Mouse (Mus musculus) neural tube, embryonic 13.5 days (tissue): Measurements from ENCODE around the gene Slc39a3. TPM values are rescaled to one million over a fixed set of nuclear protein-coding genes. Genes with fewer than 3 reads are reported as not detected.

ENCODE experiments used
- ATAC-seq: fragments of 200-750 bp; cut with Nextera tagmentation; 2 replicates; pipeline ENCODE4 v1.8.0; 2017; ENCODE audit warnings: low read depth, mild to moderate bottlenecking, moderate TSS enrichment, moderate library complexity
- H3K27ac ChIP-seq: fragments of 300-500 bp; sonication (generic); replicated peaks from 2 replicates; pipeline ENCODE4 v1.5.1; 2015; ENCODE audit warnings: moderate library complexity, mild to moderate bottlenecking, inconsistent platforms
- H3K27me3 ChIP-seq: fragments of 300-500 bp; sonication (generic); 2 replicates; pipeline ENCODE4 v1.6.1; 2015; ENCODE audit warnings: mild to moderate bottlenecking, inconsistent platforms
- H3K36me3 ChIP-seq: fragments of 300-500 bp; sonication (generic); 2 replicates; pipeline ENCODE4 v1.6.1; 2015; ENCODE audit warnings: mild to moderate bottlenecking, inconsistent platforms
- H3K4me1 ChIP-seq: fragments of 300-500 bp; sonication (generic); replicated peaks from 2 replicates; pipeline ENCODE4 v1.6.1; 2015; ENCODE audit warnings: inconsistent platforms
- H3K4me2 ChIP-seq: fragments of 300-500 bp; sonication (generic); 2 replicates; pipeline ENCODE4 v1.6.1; 2015; ENCODE audit warnings: inconsistent platforms, mild to moderate bottlenecking, moderate library complexity
- H3K4me3 ChIP-seq: fragments of 300-500 bp; sonication (generic); 2 replicates; pipeline ENCODE4 v1.5.1; 2015; ENCODE audit warnings: mild to moderate bottlenecking, inconsistent platforms
- H3K9ac ChIP-seq: fragments of 300-500 bp; sonication (generic); 2 replicates; pipeline ENCODE4 v1.6.1; 2015; ENCODE audit warnings: moderate library complexity, mild to moderate bottlenecking, inconsistent platforms
- H3K9me3 ChIP-seq: fragments of 300-500 bp; sonication (generic); 2 replicates; pipeline ENCODE4 v1.6.1; 2016; ENCODE audit warnings: inconsistent platforms
- WGBS: fragments of 180-500 bp; shearing (Covaris S2); methylation state at CpG from one replicate; pipeline ENCODE4 v1.1.7; 2015; 5-methylcytosine and 5-hydroxymethylcytosine counted together
- polyA plus RNA-seq: library from polyadenylated mRNA; unstranded; fragments of >200 nt; fragmentation: Nextera tagmentation; extraction: Ambion mirVana; gene quantifications from 2 replicates; pipeline ENCODE4 v1.2.1, GENCODE M21; 2015

Gene Slc39a3
- polyA plus RNA-seq, 1 experiment from 2014 or later, result 44.2 TPM

GRCm38 (mm10) chr10:81036251-81036650, 975 bp downstream of the Slc39a3 start:
- H3K36me3 ChIP-seq, result peaks cover 29% of the 10 kb centered on the region
- no peak overlapping the region for H3K27ac ChIP-seq
- no peak overlapping the region for H3K9ac ChIP-seq
- ATAC-seq, result no peak
- H3K4me3 ChIP-seq, result no peak overlapping the region
- H3K4me2 ChIP-seq, result no peak overlapping the region
- peaks cover 34% of the 10 kb centered on the region for H3K4me1 ChIP-seq
- H3K27me3 ChIP-seq, result no peaks in the 10 kb centered on the region
- no peaks in the 10 kb centered on the region for H3K9me3 ChIP-seq
- WGBS, result 79% methylated on average over 7 of the region's 7 CpGs

- H3K27ac ChIP-seq, result no peak overlapping the region
- no peaks in the 10 kb centered on the region for H3K27me3 ChIP-seq
- no peak overlapping the region for H3K9ac ChIP-seq
- 82% methylated on average over 10 of the region's 10 CpGs for WGBS
- peaks cover 43% of the 10 kb centered on the region for H3K4me1 ChIP-seq
- H3K9me3 ChIP-seq, result no peaks in the 10 kb centered on the region
- H3K4me3 ChIP-seq, result no peak overlapping the region
- no peak overlapping the region for H3K4me2 ChIP-seq
- no peak for ATAC-seq
- H3K36me3 ChIP-seq, result peaks cover 46% of the 10 kb centered on the region
These were observed 3.6 kb downstream of the Slc39a3 start for GRCm38 (mm10) chr10:81033586-81033985.

GRCm38 (mm10) chr10:81029031-81029430, 8.2 kb downstream of the Slc39a3 start:
- H3K27ac ChIP-seq, result no peak overlapping the region
- peaks cover 32% of the 10 kb centered on the region for H3K4me1 ChIP-seq
- no peak overlapping the region for H3K4me2 ChIP-seq
- ATAC-seq, result no peak
- H3K27me3 ChIP-seq, result peaks cover 19% of the 10 kb centered on the region
- H3K4me3 ChIP-seq, result no peak overlapping the region
- 0 out of 2 replicates have a peak overlapping the region, but pooled peaks have one; percentile 1 for H3K9ac ChIP-seq
- no peaks in the 10 kb centered on the region for H3K9me3 ChIP-seq
- WGBS, result 64% methylated on average over 10 of the region's 10 CpGs
- H3K36me3 ChIP-seq, result peaks cover 43% of the 10 kb centered on the region

- Histone ChIP-seq H3K36me3 (peaks cover 35% of the 10 kb centered on the region), H3K9ac (no peak overlapping the region), H3K4me2 (no peak overlapping the region), H3K9me3 (no peaks in the 10 kb centered on the region), H3K4me1 (peaks cover 27% of the 10 kb centered on the region), H3K4me3 (no peak overlapping the region), H3K27ac (no peak overlapping the region), H3K27me3 (peaks cover 26% of the 10 kb centered on the region)
- ATAC-seq, result no peak
These were observed 9.0 kb downstream of the Slc39a3 start for GRCm38 (mm10) chr10:81028219-81028618.

GRCm38 (mm10) chr10:81027331-81027730, 9.9 kb downstream of the Slc39a3 start:
- Histone ChIP-seq H3K4me3 (no peak overlapping the region), H3K27ac (no peak overlapping the region), H3K27me3 (peaks cover 32% of the 10 kb centered on the region), H3K9me3 (no peaks in the 10 kb centered on the region), H3K4me1 (peaks cover 29% of the 10 kb centered on the region), H3K4me2 (no peak overlapping the region), H3K36me3 (peaks cover 26% of the 10 kb centered on the region), H3K9ac (0 out of 2 replicates have a peak overlapping the region, but pooled peaks have one; percentile 12)
- no peak for ATAC-seq
- WGBS, result 67% methylated on average over 4 of the region's 4 CpGs

GRCm38 (mm10) chr10:81026857-81027256, 10.4 kb downstream of the Slc39a3 start:
- ATAC-seq, result no peak
- Histone ChIP-seq H3K27ac (no peak overlapping the region), H3K4me1 (peaks cover 34% of the 10 kb centered on the region), H3K9me3 (no peaks in the 10 kb centered on the region), H3K9ac (0 out of 2 replicates have a peak overlapping the region, but pooled peaks have one; percentile 12), H3K27me3 (peaks cover 37% of the 10 kb centered on the region), H3K4me3 (no peak overlapping the region), H3K36me3 (peaks cover 23% of the 10 kb centered on the region), H3K4me2 (no peak overlapping the region)
- WGBS, result 94% methylated on average over 5 of the region's 5 CpGs

- no peak for ATAC-seq
- H3K4me3 ChIP-seq, result peak within 1 kb of the TSS; percentile 53
- H3K36me3 ChIP-seq, result peaks cover 12% of the 10 kb centered on the region
- peak within 1 kb of the TSS; percentile 85 for H3K9ac ChIP-seq
- H3K4me2 ChIP-seq, result peak within 1 kb of the TSS; percentile 71
- H3K27me3 ChIP-seq, result peaks cover 41% of the 10 kb centered on the region
- H3K9me3 ChIP-seq, result no peaks in the 10 kb centered on the region
- H3K27ac ChIP-seq, result no peak within 1 kb of the TSS
- WGBS, result 48% methylated on average over 12 of the region's 12 CpGs
- peaks cover 38% of the 10 kb centered on the region for H3K4me1 ChIP-seq
These were observed 11.5 kb downstream of the Slc39a3 start, which contains the start of gene Diras1 for GRCm38 (mm10) chr10:81025639-81026275. TSS of gene Diras1 (minus strand) at chr10:81025662.

- ATAC-seq, result peak; percentile 53
- Histone ChIP-seq H3K9me3 (no peaks in the 10 kb centered on the region), H3K27me3 (peaks cover 42% of the 10 kb centered on the region), H3K9ac (peak overlapping the region; percentile 85), H3K27ac (no peak overlapping the region), H3K36me3 (peaks cover 6% of the 10 kb centered on the region), H3K4me1 (peaks cover 39% of the 10 kb centered on the region), H3K4me2 (peak overlapping the region; percentile 71), H3K4me3 (peak overlapping the region; percentile 53)
- 1% methylated on average over 36 of the region's 43 CpGs for WGBS
These were observed 12.1 kb downstream of the Slc39a3 start for GRCm38 (mm10) chr10:81025047-81025621.

GRCm38 (mm10) chr10:81024346-81024937, 12.8 kb downstream of the Slc39a3 start:
- Histone ChIP-seq H3K36me3 (no peaks in the 10 kb centered on the region), H3K4me1 (peaks cover 35% of the 10 kb centered on the region), H3K27me3 (peaks cover 42% of the 10 kb centered on the region), H3K4me3 (peak overlapping the region; percentile 53), H3K4me2 (peak overlapping the region; percentile 71), H3K9ac (peak overlapping the region; percentile 85), H3K27ac (no peak overlapping the region), H3K9me3 (no peaks in the 10 kb centered on the region)
- 0 out of 2 replicates have a peak, but pooled peaks have one; percentile 15 for ATAC-seq
- 78% methylated on average over 5 of the region's 5 CpGs for WGBS

GRCm38 (mm10) chr10:81022744-81023143, 14.5 kb downstream of the Slc39a3 start:
- no peak overlapping the region for H3K27ac ChIP-seq
- H3K4me2 ChIP-seq, result no peak overlapping the region
- peaks cover 29% of the 10 kb centered on the region for H3K4me1 ChIP-seq

GRCm38 (mm10) chr10:81021547-81022110, 15.6 kb downstream of the Slc39a3 start:
- H3K9me3 ChIP-seq, result no peaks in the 10 kb centered on the region
- peak overlapping the region; percentile 34; the same call in 1 of the 2 replicates for H3K9ac ChIP-seq
- ATAC-seq, result no peak
- H3K4me2 ChIP-seq, result peak overlapping the region; percentile 28
- no peak overlapping the region for H3K4me3 ChIP-seq
- 19% methylated on average over 26 of the region's 26 CpGs for WGBS
- peaks cover 39% of the 10 kb centered on the region for H3K27me3 ChIP-seq
- no peaks in the 10 kb centered on the region for H3K36me3 ChIP-seq
- peaks cover 29% of the 10 kb centered on the region for H3K4me1 ChIP-seq
- H3K27ac ChIP-seq, result no peak overlapping the region

More at GRCm38 (mm10) chr10:81022744-81023143, 14.5 kb downstream of the Slc39a3 start:
- Histone ChIP-seq H3K36me3 (no peaks in the 10 kb centered on the region), H3K4me3 (no peak overlapping the region), H3K9me3 (no peaks in the 10 kb centered on the region), H3K27me3 (peaks cover 42% of the 10 kb centered on the region), H3K9ac (no peak overlapping the region)
- no peak for ATAC-seq
- 68% methylated on average over 8 of the region's 8 CpGs for WGBS

GRCm38 (mm10) chr10:81020207-81020606, 17.0 kb downstream of the Slc39a3 start:
- H3K36me3 ChIP-seq, result no peaks in the 10 kb centered on the region
- H3K27me3 ChIP-seq, result peaks cover 34% of the 10 kb centered on the region
- no peak overlapping the region for H3K4me2 ChIP-seq
- H3K9me3 ChIP-seq, result no peaks in the 10 kb centered on the region
- WGBS, result 67% methylated on average over 2 of the region's 2 CpGs
- no peak for ATAC-seq
- no peak overlapping the region for H3K4me3 ChIP-seq
- H3K4me1 ChIP-seq, result peaks cover 24% of the 10 kb centered on the region
- H3K9ac ChIP-seq, result no peak overlapping the region
- no peak overlapping the region for H3K27ac ChIP-seq
